Mouse (Mus musculus) skeletal muscle tissue, adult 2 months (tissue): Measurements from ENCODE around the gene Ldb3.

Experiments used
- DNase-seq: peaks from one replicate; pipeline ENCODE4 v3.0.0-alpha.2; 2012; ENCODE audit warnings: low read depth, low spot score

Gene Ldb3

GRCm38 (mm10) chr14:34588498-34588897 lies at the start of gene Ldb3:
Ldb3 (minus strand) TSS chr14:34588682.
- peak; percentile 95 for DNase-seq

GRCm38 (mm10) chr14:34635721-34636120 lies 47.2 kb upstream of the Ldb3 start:
- no peak for DNase-seq

GRCm38 (mm10) chr14:34635192-34635591 lies 46.7 kb upstream of the Ldb3 start:
- DNase-seq: no peak

GRCm38 (mm10) chr14:34632722-34633448 lies 44.4 kb upstream of the Ldb3 start:
- no peak for DNase-seq

- DNase-seq: no peak
Observed at GRCm38 (mm10) chr14:34626824-34627223, 38.3 kb upstream of the Ldb3 start.

GRCm38 (mm10) chr14:34623531-34624210 lies 35.2 kb upstream of the Ldb3 start:
- no peak for DNase-seq

GRCm38 (mm10) chr14:34623074-34623473 lies 34.6 kb upstream of the Ldb3 start:
- no peak for DNase-seq

GRCm38 (mm10) chr14:34620611-34621376 lies 32.3 kb upstream of the Ldb3 start:
- no peak for DNase-seq

- no peak for DNase-seq
Observed at GRCm38 (mm10) chr14:34618808-34619207, 30.3 kb upstream of the Ldb3 start.

GRCm38 (mm10) chr14:34616821-34617220 lies 28.3 kb upstream of the Ldb3 start:
- DNase-seq: peak; percentile 74

- DNase-seq: no peak
Observed at GRCm38 (mm10) chr14:34615625-34616024, 27.1 kb upstream of the Ldb3 start.

- no peak for DNase-seq
Observed at GRCm38 (mm10) chr14:34615082-34615481, 26.6 kb upstream of the Ldb3 start.

- DNase-seq: no peak
Observed at GRCm38 (mm10) chr14:34614551-34614950, 26.1 kb upstream of the Ldb3 start.

GRCm38 (mm10) chr14:34613523-34613922 lies 25.0 kb upstream of the Ldb3 start:
- no peak for DNase-seq

GRCm38 (mm10) chr14:34612222-34612621 lies 23.7 kb upstream of the Ldb3 start:
- DNase-seq: no peak

- DNase-seq: no peak
Observed at GRCm38 (mm10) chr14:34611591-34611990, 23.1 kb upstream of the Ldb3 start.

- DNase-seq: no peak
Observed at GRCm38 (mm10) chr14:34601910-34602309, 13.4 kb upstream of the Ldb3 start.

- DNase-seq: no peak
Observed at GRCm38 (mm10) chr14:34599941-34600340, 11.5 kb upstream of the Ldb3 start, which contains the start of gene Opn4. Opn4 (minus strand) TSS chr14:34600142.

GRCm38 (mm10) chr14:34595596-34596255 lies 7.2 kb upstream of the Ldb3 start:
- no peak for DNase-seq

- DNase-seq: peak; percentile 79
Observed at GRCm38 (mm10) chr14:34591741-34592535, 3.5 kb upstream of the Ldb3 start.
